Mouse (Mus musculus) G1E (cell line): ENCODE results near the gene Fam213a.

Source experiments
- CTCF ChIP-seq: IDR thresholded peaks from 2 replicates; pipeline ENCODE4 v1.5.1; 2012; ENCODE audit warnings: low read depth, low read length, inconsistent platforms, mixed read lengths
- GATA1 ChIP-seq: IDR thresholded peaks from 2 replicates; pipeline ENCODE4 v1.6.1; 2012; ENCODE audit warnings: borderline replicate concordance, low read length, inconsistent platforms, mixed read lengths
- POLR2AphosphoS5 ChIP-seq: IDR thresholded peaks from 2 replicates; pipeline ENCODE4 v1.6.1; 2012; ENCODE audit warnings: low read depth, low read length, inconsistent platforms; ENCODE audit not compliant: insufficient replicate concordance
- TAL1 ChIP-seq: conservative IDR thresholded peaks from 2 replicates; pipeline ENCODE4 v1.6.1; 2012; ENCODE audit warnings: low read depth, low read length, inconsistent platforms, mixed read lengths

- TF ChIP-seq CTCF (no peak), POLR2AphosphoS5 (no peak), GATA1 (no peak), TAL1 (no peak)
Measured at GRCm38 (mm10) chr14:40947431-40948394, 65.9 kb downstream of the Fam213a start.
